Mouse (Mus musculus) right cerebral cortex, postnatal 25 days (tissue): Measurements from ENCODE around the gene Stam.
"Not testable (repeated sequence)": the region's sequence is repeated elsewhere in the genome, so short reads cannot be mapped to it uniquely, and the experiment has no call there.

Experiments
- DNase-seq: peaks from one replicate; pipeline ENCODE4 v3.0.0; 2022

Gene Stam

GRCm38 (mm10) chr2:14073362-14074220, at the start of gene Stam:
Stam (plus strand) TSS chr2:14074098.
- DNase-seq, result peak; percentile 89

GRCm38 (mm10) chr2:14041249-14041648, 32.6 kb upstream of the Stam start:
- DNase-seq, result no peak

GRCm38 (mm10) chr2:14043011-14043410, 30.9 kb upstream of the Stam start:
- no peak for DNase-seq

GRCm38 (mm10) chr2:14043577-14044170, 30.2 kb upstream of the Stam start:
- DNase-seq, result no peak

DNA sequence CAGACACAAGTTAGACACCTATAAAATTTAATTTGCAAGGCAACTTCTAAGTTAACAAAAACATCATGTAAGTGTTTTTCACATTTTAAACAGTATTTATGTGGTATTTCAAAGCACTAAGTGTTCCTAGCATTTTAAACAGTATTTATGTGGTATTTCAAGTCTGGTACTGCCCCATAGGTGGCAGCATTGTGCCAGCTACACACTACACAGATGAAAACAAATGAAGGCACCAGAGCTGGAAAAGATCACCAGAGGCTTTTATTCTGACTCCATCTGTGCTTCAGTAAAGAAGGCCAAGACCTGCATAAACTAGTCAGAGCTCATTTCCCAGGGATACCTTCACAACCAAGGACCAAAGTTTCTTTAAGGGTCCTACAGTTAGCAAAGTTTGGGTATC, 25.5 kb upstream of the Stam start:
- DNase-seq, result peak; percentile 49

GRCm38 (mm10) chr2:14048808-14049207, 25.1 kb upstream of the Stam start:
- no peak for DNase-seq

DNA sequence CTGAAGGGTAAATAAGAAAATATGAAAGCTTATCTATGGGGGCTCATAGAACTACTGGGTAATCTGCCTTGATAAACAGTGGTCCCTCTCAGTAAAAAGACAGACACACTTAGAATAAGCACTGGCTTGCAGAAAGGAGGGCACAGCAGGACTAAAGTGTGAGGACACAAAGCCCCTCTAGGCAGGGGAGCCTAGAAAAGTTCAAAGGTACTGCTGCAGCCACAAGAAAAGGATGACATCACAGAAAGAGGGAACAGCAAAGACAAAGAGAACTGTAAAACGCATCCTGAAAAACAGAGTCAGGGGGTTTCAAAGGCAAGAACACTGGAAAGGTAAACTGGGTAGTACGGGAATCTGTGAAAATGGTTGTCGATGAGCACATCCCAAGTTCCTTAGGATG, 20.3 kb upstream of the Stam start:
- no peak for DNase-seq

DNA sequence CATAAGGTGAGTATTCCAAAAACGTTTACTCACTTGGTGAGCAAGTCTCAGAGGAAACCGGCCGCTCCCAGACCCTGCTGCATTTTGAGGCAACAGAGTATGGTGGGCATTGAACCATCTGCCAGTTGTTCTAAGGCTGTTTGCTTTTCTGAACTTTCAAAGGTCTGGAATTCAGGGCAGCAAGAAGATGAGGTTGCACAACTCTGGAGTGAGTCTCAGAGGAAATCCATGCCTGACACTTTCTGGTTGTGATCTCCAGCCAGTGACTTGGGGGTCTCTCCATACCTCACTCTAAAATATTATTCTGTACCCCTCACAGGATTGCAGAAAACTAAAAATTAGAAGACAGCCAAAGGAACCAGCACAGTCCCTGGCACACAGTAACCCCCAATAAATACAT, 19.7 kb upstream of the Stam start:
- DNase-seq, result no peak

DNA sequence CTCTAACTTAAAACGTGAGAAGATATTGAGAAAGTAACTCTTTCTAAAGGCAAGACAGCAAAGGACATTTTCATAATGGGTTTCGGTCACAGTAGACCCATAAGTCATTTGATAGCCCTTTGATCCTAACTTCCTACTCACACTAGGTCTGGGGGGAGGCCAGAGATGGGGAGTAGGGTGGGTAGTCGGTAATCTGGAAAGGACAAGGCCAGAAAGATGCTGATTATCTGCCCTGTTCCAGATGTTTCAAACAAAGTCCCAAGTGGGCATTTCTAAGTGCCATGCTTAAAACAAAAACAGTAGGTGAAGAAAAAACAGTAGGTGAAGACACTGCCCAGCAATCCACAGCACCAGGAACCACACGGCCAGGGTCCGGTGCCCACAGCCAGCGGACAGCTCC, 19.2 kb upstream of the Stam start:
- no peak for DNase-seq

GRCm38 (mm10) chr2:14055168-14055565, 18.7 kb upstream of the Stam start:
- DNase-seq, result peak; percentile 66

- DNase-seq, result peak; percentile 85
Measured at GRCm38 (mm10) chr2:14055566-14056331, 18.1 kb upstream of the Stam start, which contains the start of gene Hacd1. Hacd1 (minus strand) TSS chr2:14056135.

GRCm38 (mm10) chr2:14065704-14066650, 7.9 kb upstream of the Stam start:
- no peak for DNase-seq

- no peak for DNase-seq
Measured at GRCm38 (mm10) chr2:14069027-14069426, 4.9 kb upstream of the Stam start.

GRCm38 (mm10) chr2:14070466-14070865, 3.4 kb upstream of the Stam start:
- DNase-seq, result no peak

- DNase-seq, result no peak
Measured at GRCm38 (mm10) chr2:14073008-14073361, 913 bp upstream of the Stam start.

DNA sequence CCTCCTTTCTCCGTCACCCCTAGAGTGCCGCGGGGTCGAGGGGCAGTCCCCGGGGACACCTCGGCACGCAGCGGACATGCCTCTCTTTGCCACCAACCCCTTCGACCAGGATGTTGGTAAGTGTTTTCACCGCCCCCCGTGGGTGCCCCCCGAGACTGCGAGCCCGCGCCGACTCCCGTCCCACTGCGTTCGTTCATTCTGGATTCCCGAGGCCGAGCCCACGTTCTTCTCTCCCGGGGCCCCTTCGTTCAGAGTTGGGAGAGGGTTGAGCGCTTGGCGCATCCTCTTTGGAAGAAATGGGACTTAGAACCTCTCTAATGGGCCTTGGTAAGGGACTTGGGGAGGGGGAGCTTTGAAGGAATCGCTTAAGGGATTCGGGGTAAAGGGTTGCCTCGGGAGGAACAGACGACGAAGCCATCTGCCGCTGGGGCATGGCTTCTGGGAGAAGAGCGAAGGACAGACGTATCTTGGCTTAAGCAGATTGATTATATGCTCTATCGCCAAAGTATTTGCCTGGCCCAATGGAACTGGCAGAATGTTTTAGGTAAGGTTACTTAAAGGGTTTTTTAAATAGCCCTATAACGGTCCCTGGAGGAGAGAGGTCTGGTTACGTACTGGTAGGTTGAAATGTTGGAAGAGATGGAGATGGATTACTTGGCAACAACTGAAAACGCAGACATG, 463 bp downstream of the Stam start:
- DNase-seq, result no peak

DNA sequence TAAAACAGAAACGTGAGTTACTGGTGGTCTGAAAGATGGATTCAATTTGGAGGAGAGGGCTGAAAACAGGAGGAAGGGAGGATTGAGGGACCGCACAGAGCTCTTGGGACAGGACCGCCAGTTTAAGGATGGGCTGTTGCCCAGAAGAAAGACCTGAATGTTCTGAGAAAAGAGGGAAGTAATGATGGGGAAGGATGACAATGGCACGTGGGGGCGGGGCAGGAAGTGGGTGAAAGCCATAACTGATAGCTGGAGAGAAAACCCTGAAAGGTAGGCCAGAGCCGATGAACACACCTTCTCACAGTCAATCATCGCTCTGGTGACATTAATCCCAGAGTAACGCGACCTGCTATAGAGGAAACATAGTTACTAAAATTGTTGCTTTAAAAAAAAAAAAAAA, 4.6 kb downstream of the Stam start:
- not testable (repeated sequence) for DNase-seq

GRCm38 (mm10) chr2:14100533-14100932, 26.6 kb downstream of the Stam start:
- no peak for DNase-seq

DNA sequence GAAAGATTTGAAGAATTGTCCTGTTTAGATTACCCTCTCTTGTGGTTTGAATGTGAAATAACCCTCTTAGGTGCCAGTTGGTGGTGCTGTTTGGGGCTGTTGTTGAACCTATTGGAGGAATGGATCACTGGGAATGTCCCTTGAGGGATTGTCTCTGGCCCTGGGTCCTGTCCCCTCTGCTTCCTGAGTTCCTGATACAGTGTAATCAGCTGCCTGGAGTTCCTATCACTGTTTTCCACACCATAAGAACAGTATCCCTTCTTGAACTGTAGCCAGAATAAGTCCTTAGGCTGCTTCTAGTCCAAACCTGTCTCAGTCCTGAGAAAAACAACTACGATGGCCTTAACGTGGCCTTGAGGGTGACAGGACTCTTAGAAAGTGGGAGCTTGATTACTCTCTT, 28.7 kb downstream of the Stam start:
- no peak for DNase-seq

DNA sequence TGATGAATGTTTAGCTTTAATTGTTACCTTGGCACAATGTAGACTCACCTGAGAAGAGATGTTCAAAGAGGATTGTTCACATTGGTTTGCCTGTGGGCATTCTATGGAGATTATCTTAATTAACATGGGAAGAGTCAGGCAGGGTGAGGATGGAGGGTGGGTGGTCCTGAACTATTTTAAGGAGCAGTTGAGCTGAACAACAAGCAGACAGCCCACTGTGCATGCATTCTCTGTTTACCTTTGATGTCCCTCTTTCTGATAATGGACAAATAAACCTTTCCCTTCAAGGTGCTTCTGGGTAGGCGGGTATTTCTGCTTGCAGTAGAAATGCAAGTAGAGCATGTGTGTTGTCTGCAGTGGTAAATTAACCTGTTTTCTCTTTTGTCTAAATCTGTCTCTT, 30.0 kb downstream of the Stam start:
- no peak for DNase-seq

GRCm38 (mm10) chr2:14107673-14108072, 33.8 kb downstream of the Stam start:
- DNase-seq, result no peak

DNA sequence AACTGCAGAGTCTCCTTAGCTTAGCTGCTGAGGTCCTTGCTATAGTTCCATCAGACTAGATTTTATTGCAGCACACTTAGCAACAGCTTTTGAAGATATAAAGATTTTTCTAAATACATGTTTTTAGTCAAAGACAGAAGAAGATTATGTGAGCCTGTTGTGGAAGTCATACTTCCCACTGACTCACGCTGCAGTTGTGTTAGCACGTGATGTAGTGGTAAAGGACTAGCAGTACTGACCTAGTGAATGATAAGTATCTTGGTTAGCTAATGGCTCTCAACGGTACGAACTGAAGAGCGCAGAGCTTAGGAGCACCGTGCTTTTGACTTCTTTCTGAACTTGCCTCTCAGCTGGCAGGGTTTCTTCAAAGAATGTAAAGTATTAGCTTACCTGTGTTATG, 52.5 kb downstream of the Stam start:
- DNase-seq, result no peak
